Mouse (Mus musculus): Measurements from ENCODE around the gene Olfr578. TPM values are rescaled to one million over a fixed set of nuclear protein-coding genes. Genes with fewer than 3 reads are reported as not detected.

Olfr578 gene
- polyA plus RNA-seq, 1 experiment from 2014 or later, result not detected

Other genes with a start within 250 kb of the Olfr578 start
- gene Olfr560, start 230.0 kb downstream of the Olfr578 start, polyA plus RNA-seq (2015; fragmentation: Nextera tagmentation; extraction: Ambion mirVana), result not detected in 2 replicates
- 0.15 and 0.33 TPM in 2 replicates for gene Olfr78, start 229.9 kb downstream of the Olfr578 start, polyA plus RNA-seq (2015; fragmentation: Nextera tagmentation; extraction: Ambion mirVana)
- not detected in 2 replicates for gene Olfr561, start 218.1 kb downstream of the Olfr578 start, polyA plus RNA-seq (2015; fragmentation: Nextera tagmentation; extraction: Ambion mirVana)
- gene Olfr564, start 185.8 kb downstream of the Olfr578 start, polyA plus RNA-seq (2015; fragmentation: Nextera tagmentation; extraction: Ambion mirVana), result not detected in 2 replicates
- not detected in 2 replicates for gene Olfr566, start 130.6 kb downstream of the Olfr578 start, polyA plus RNA-seq (2015; fragmentation: Nextera tagmentation; extraction: Ambion mirVana)
- not detected in 2 replicates for gene Olfr568, start 112.2 kb downstream of the Olfr578 start, polyA plus RNA-seq (2015; fragmentation: Nextera tagmentation; extraction: Ambion mirVana)
- gene Olfr569, start 98.4 kb downstream of the Olfr578 start, polyA plus RNA-seq (2015; fragmentation: Nextera tagmentation; extraction: Ambion mirVana), result not detected in 2 replicates
- not detected in 2 replicates for gene Olfr570, start 94.7 kb downstream of the Olfr578 start, polyA plus RNA-seq (2015; fragmentation: Nextera tagmentation; extraction: Ambion mirVana)
- gene Olfr571, start 71.8 kb downstream of the Olfr578 start, polyA plus RNA-seq (2015; fragmentation: Nextera tagmentation; extraction: Ambion mirVana), result not detected in 2 replicates
- gene Olfr572, start 64.9 kb downstream of the Olfr578 start, polyA plus RNA-seq (2015; fragmentation: Nextera tagmentation; extraction: Ambion mirVana), result not detected in 2 replicates
- gene Olfr573-ps1, start 46.7 kb downstream of the Olfr578 start, polyA plus RNA-seq (2015; fragmentation: Nextera tagmentation; extraction: Ambion mirVana), result not detected in 2 replicates
- gene Olfr574, start 40.9 kb downstream of the Olfr578 start, polyA plus RNA-seq (2015; fragmentation: Nextera tagmentation; extraction: Ambion mirVana), result not detected in 2 replicates
- gene Olfr575, start 30.5 kb downstream of the Olfr578 start, polyA plus RNA-seq (2015; fragmentation: Nextera tagmentation; extraction: Ambion mirVana), result not detected in 2 replicates
- not detected in 2 replicates for gene Olfr576, start 26.7 kb downstream of the Olfr578 start, polyA plus RNA-seq (2015; fragmentation: Nextera tagmentation; extraction: Ambion mirVana)
- gene Olfr577, start 13.4 kb downstream of the Olfr578 start, polyA plus RNA-seq (2015; fragmentation: Nextera tagmentation; extraction: Ambion mirVana), result not detected in 2 replicates
- not detected in 2 replicates for gene Olfr582, start 48.7 kb upstream of the Olfr578 start, polyA plus RNA-seq (2015; fragmentation: Nextera tagmentation; extraction: Ambion mirVana)
- not detected in 2 replicates for gene Olfr583, start 62.0 kb upstream of the Olfr578 start, polyA plus RNA-seq (2015; fragmentation: Nextera tagmentation; extraction: Ambion mirVana)
- gene Olfr584, start 92.6 kb upstream of the Olfr578 start, polyA plus RNA-seq (2015; fragmentation: Nextera tagmentation; extraction: Ambion mirVana), result not detected in 2 replicates
- not detected in 2 replicates for gene Olfr585, start 108.4 kb upstream of the Olfr578 start, polyA plus RNA-seq (2015; fragmentation: Nextera tagmentation; extraction: Ambion mirVana)
- not detected in 2 replicates for gene Olfr586, start 136.3 kb upstream of the Olfr578 start, polyA plus RNA-seq (2015; fragmentation: Nextera tagmentation; extraction: Ambion mirVana)
- not detected in 2 replicates for gene Olfr588-ps1, start 151.6 kb upstream of the Olfr578 start, polyA plus RNA-seq (2015; fragmentation: Nextera tagmentation; extraction: Ambion mirVana)
- gene Olfr589, start 167.0 kb upstream of the Olfr578 start, polyA plus RNA-seq (2015; fragmentation: Nextera tagmentation; extraction: Ambion mirVana), result not detected in 2 replicates
- not detected in 2 replicates for gene Olfr591, start 189.0 kb upstream of the Olfr578 start, polyA plus RNA-seq (2015; fragmentation: Nextera tagmentation; extraction: Ambion mirVana)
- not detected in 2 replicates for gene Olfr592, start 195.5 kb upstream of the Olfr578 start, polyA plus RNA-seq (2015; fragmentation: Nextera tagmentation; extraction: Ambion mirVana)
- not detected in 2 replicates for gene Olfr593, start 222.5 kb upstream of the Olfr578 start, polyA plus RNA-seq (2015; fragmentation: Nextera tagmentation; extraction: Ambion mirVana)
- not detected in 2 replicates for gene Olfr594, start 227.7 kb upstream of the Olfr578 start, polyA plus RNA-seq (2015; fragmentation: Nextera tagmentation; extraction: Ambion mirVana)

All from heart, embryonic 15.5 days (tissue).